Mouse (Mus musculus) embryonic fibroblast, embryonic 13.5 days (primary cell): ENCODE measurements around the gene Med24. TPM values are rescaled to one million over a fixed set of nuclear protein-coding genes. Genes with fewer than 3 reads are reported as not detected.
A peak's percentile ranks its signal among the peaks of the same experiment; 100 is the strongest.
"Not testable (repeated sequence)": the region's sequence is repeated elsewhere in the genome, so short reads cannot be mapped to it uniquely, and the experiment has no call there.

Source experiments
- H3K27ac ChIP-seq: 2 replicates; pipeline ENCODE4 v1.5.1; 2012; ENCODE audit warnings: low read length, control low read depth, inconsistent platforms; ENCODE audit not compliant: insufficient read depth
- H3K4me1 ChIP-seq: 2 replicates; pipeline ENCODE4 v1.6.1; 2011; ENCODE audit warnings: low read length; ENCODE audit not compliant: control insufficient read depth, insufficient read depth
- H3K4me3 ChIP-seq: 2 replicates; pipeline ENCODE4 v1.5.1; 2011; ENCODE audit warnings: mild to moderate bottlenecking, control low read depth, low read length; ENCODE audit not compliant: insufficient read depth
- CTCF ChIP-seq: IDR thresholded peaks from 2 replicates; pipeline ENCODE4 v1.5.1; 2011; ENCODE audit warnings: mild to moderate bottlenecking, control low read depth, low read length, moderate library complexity, borderline replicate concordance; ENCODE audit not compliant: insufficient read depth
- POLR2A ChIP-seq: IDR thresholded peaks from 2 replicates; pipeline ENCODE4 v1.6.1; 2011; ENCODE audit warnings: low read depth, mild to moderate bottlenecking, control low read depth, low read length, moderate library complexity
- polyA plus RNA-seq: library from polyadenylated mRNA; stranded (reverse); fragments of >200 nt; gene quantifications from 2 replicates; pipeline ENCODE4 v1.2.4, GENCODE M21; 2011; ENCODE audit warnings: low read depth; ENCODE audit not compliant: missing spikeins, insufficient read length

The Med24 gene
- polyA plus RNA-seq, 1 experiment: 58.1 TPM

GRCm38 (mm10) chr11:98681786-98682745, 47.2 kb downstream of the Med24 start, which contains the start of gene Psmd3:
Psmd3 (plus strand) TSS chr11:98682554.
- TF ChIP-seq CTCF: no peak
- TF ChIP-seq POLR2A: peak; percentile 87
- peak within 1 kb of the TSS; percentile 100 for H3K4me3 ChIP-seq
- H3K4me1 ChIP-seq: 0 out of 2 replicates have a peak, but pooled peaks cover 2% of the 10 kb centered on the region
- peak within 1 kb of the TSS; percentile 36; the same call in 1 of the 2 replicates for H3K27ac ChIP-seq

GRCm38 (mm10) chr11:98681186-98681585, 48.0 kb downstream of the Med24 start:
- TF ChIP-seq CTCF (no peak), POLR2A (no peak)
- H3K27ac ChIP-seq: no peak overlapping the region
- H3K4me3 ChIP-seq: no peak overlapping the region
- H3K4me1 ChIP-seq: 0 out of 2 replicates have a peak, but pooled peaks cover 2% of the 10 kb centered on the region

- not testable (repeated sequence) for H3K4me1 ChIP-seq, H3K27ac ChIP-seq, H3K4me3 ChIP-seq
These were observed 48.6 kb downstream of the Med24 start for GRCm38 (mm10) chr11:98680595-98680994.

GRCm38 (mm10) chr11:98680023-98680422, 49.2 kb downstream of the Med24 start:
- no peak for TF ChIP-seq POLR2A
- no peak for TF ChIP-seq CTCF
- H3K4me1 ChIP-seq: 0 out of 2 replicates have a peak, but pooled peaks cover 2% of the 10 kb centered on the region
- H3K27ac ChIP-seq: no peak overlapping the region
- H3K4me3 ChIP-seq: no peak overlapping the region

GRCm38 (mm10) chr11:98675829-98676363, 53.3 kb downstream of the Med24 start:
- TF ChIP-seq POLR2A (no peak), CTCF (no peak)

GRCm38 (mm10) chr11:98673136-98673535, 56.1 kb downstream of the Med24 start:
- not testable (repeated sequence) for H3K27ac ChIP-seq, H3K4me1 ChIP-seq, H3K4me3 ChIP-seq

More at GRCm38 (mm10) chr11:98675829-98676363, 53.3 kb downstream of the Med24 start:
- no peak overlapping the region for H3K27ac ChIP-seq
- H3K4me3 ChIP-seq: no peak overlapping the region
- H3K4me1 ChIP-seq: no peaks in the 10 kb centered on the region

GRCm38 (mm10) chr11:98672482-98672881, 56.8 kb downstream of the Med24 start:
- no peaks in the 10 kb centered on the region for H3K4me1 ChIP-seq
- no peak for TF ChIP-seq CTCF
- TF ChIP-seq POLR2A: no peak
- no peak overlapping the region for H3K4me3 ChIP-seq
- H3K27ac ChIP-seq: no peak overlapping the region

GRCm38 (mm10) chr11:98671857-98672256, 57.4 kb downstream of the Med24 start:
- H3K4me3 ChIP-seq: no peak overlapping the region
- no peaks in the 10 kb centered on the region for H3K4me1 ChIP-seq
- TF ChIP-seq POLR2A (no peak), CTCF (no peak)
- no peak overlapping the region for H3K27ac ChIP-seq

GRCm38 (mm10) chr11:98671284-98671815, 57.9 kb downstream of the Med24 start:
- TF ChIP-seq POLR2A (no peak), CTCF (no peak)
- no peak overlapping the region for H3K4me3 ChIP-seq
- H3K4me1 ChIP-seq: no peaks in the 10 kb centered on the region
- no peak overlapping the region for H3K27ac ChIP-seq

GRCm38 (mm10) chr11:98668984-98669383, 60.3 kb downstream of the Med24 start:
- no peak for TF ChIP-seq POLR2A
- TF ChIP-seq CTCF: no peak
- no peak overlapping the region for H3K4me3 ChIP-seq
- H3K27ac ChIP-seq: no peak overlapping the region
- H3K4me1 ChIP-seq: no peaks in the 10 kb centered on the region
